16 mouse cellular contexts compared by ENCODE assay signal in genomic region chr6:115125358-115125720, GRCm38 (mm10). TPM values are rescaled to one million over a fixed set of nuclear protein-coding genes. Genes with fewer than 3 reads are reported as not detected.
DNase-seq lines count a peak whose midpoint lies in the region; ATAC-seq and TF ChIP-seq lines count a peak whose summit lies in the region.
"Had no signal": no experiment of that assay in that cellular context is flagged by ENCODE, and none has a peak within 500 bp of the region (broad histone marks: within the 10 kb centered on the region; RNA-seq: fewer than 3 reads in every experiment).

No protein-coding gene starts in this region.

- peak overlapping the region; percentile 89 for H3K27ac ChIP-seq in layer of hippocampus, adult 2 months
- H3K27ac ChIP-seq in forebrain, embryonic 16.5 days (ENCODE audit: low read length), result peak overlapping the region; percentile 84
- peak overlapping the region; percentile 81 for H3K27ac ChIP-seq in hindbrain, embryonic 15.5 days (replicated peaks)
- H3K27ac ChIP-seq in midbrain, embryonic 16.5 days (ENCODE audit: low read length), result peak overlapping the region; percentile 66
- H3K27ac ChIP-seq: kidney, postnatal 0 days; limb, embryonic 10.5 days had no signal

- no peaks in the 10 kb centered on the region for H3K9me3 ChIP-seq in forebrain, embryonic 16.5 days (ENCODE audit: control insufficient read depth, low read length)
- H3K9me3 ChIP-seq in hindbrain, embryonic 15.5 days, result no peaks in the 10 kb centered on the region
- H3K9me3 ChIP-seq in midbrain, embryonic 16.5 days (replicated peaks; ENCODE audit: control insufficient read depth, low read length, poor library complexity, severe bottlenecking), result no peaks in the 10 kb centered on the region
- H3K9me3 ChIP-seq: limb, embryonic 10.5 days; megakaryocyte, embryonic 14.5 days had no signal

- WGBS in forebrain, embryonic 16.5 days, result 34% methylated on average over 1 of the region's 1 CpGs
- 70% methylated on average over 1 of the region's 1 CpGs for WGBS in hindbrain, embryonic 15.5 days
- WGBS in midbrain, embryonic 16.5 days, result 80% methylated on average over 1 of the region's 1 CpGs

- H3K4me3 ChIP-seq in layer of hippocampus, adult 2 months, result no peak overlapping the region
- no peak overlapping the region for H3K4me3 ChIP-seq in forebrain, embryonic 16.5 days (replicated peaks; ENCODE audit: low read length)
- no peak overlapping the region for H3K4me3 ChIP-seq in hindbrain, embryonic 15.5 days
- H3K4me3 ChIP-seq in midbrain, embryonic 16.5 days (ENCODE audit: low read depth, low read length), result no peak overlapping the region
- H3K4me3 ChIP-seq: limb, embryonic 10.5 days; megakaryocyte, embryonic 14.5 days; myocyte had no signal

- H3K36me3 ChIP-seq in forebrain, embryonic 16.5 days (ENCODE audit: control insufficient read depth, insufficient read depth), result no peaks in the 10 kb centered on the region
- H3K36me3 ChIP-seq in hindbrain, embryonic 15.5 days, result no peaks in the 10 kb centered on the region
- no peaks in the 10 kb centered on the region for H3K36me3 ChIP-seq in midbrain, embryonic 16.5 days (ENCODE audit: control insufficient read depth, insufficient read depth, low read length)
- H3K36me3 ChIP-seq: limb, embryonic 10.5 days had no signal

- TF ChIP-seq CTCF in layer of hippocampus, adult 2 months (conservative IDR thresholded peaks at IDR 0.05), result no peak

- DNase-seq in layer of hippocampus, adult 2 months (ENCODE audit: low spot score in 2 of 2), result no peak
- DNase-seq in layer of hippocampus, adult 8-10 months (ENCODE audit: low spot score in 2 of 2), result no peak
- DNase-seq in frontal cortex, postnatal 10 days (ENCODE audit: low spot score in 2 of 2), result no peak
- DNase-seq in layer of hippocampus, adult 9-10 months (ENCODE audit: low spot score), result no peak
- DNase-seq: kidney, adult 11 months; liver, postnatal 0 days; thymus, postnatal 14 days had no signal

- H3K27me3 ChIP-seq in forebrain, embryonic 16.5 days (replicated peaks; ENCODE audit: control insufficient read depth, insufficient read depth, low read length), result no peaks in the 10 kb centered on the region
- no peaks in the 10 kb centered on the region for H3K27me3 ChIP-seq in hindbrain, embryonic 15.5 days
- H3K27me3 ChIP-seq in midbrain, embryonic 16.5 days (ENCODE audit: control insufficient read depth, insufficient read depth, low read depth, low read length), result no peaks in the 10 kb centered on the region

- peaks cover 44% of the 10 kb centered on the region for H3K4me1 ChIP-seq in forebrain, embryonic 16.5 days (replicated peaks; ENCODE audit: control insufficient read depth, insufficient read depth, low read length)
- peaks cover 50% of the 10 kb centered on the region for H3K4me1 ChIP-seq in hindbrain, embryonic 15.5 days (replicated peaks)
- peaks cover 38% of the 10 kb centered on the region for H3K4me1 ChIP-seq in midbrain, embryonic 16.5 days (ENCODE audit: control insufficient read depth, insufficient read depth, low read length)

- no peak overlapping the region for H3K9ac ChIP-seq in forebrain, embryonic 16.5 days (replicated peaks; ENCODE audit: low read depth, low read length)
- H3K9ac ChIP-seq in hindbrain, embryonic 15.5 days, result no peak overlapping the region
- H3K9ac ChIP-seq in midbrain, embryonic 16.5 days (ENCODE audit: low read depth, low read length), result no peak overlapping the region
- H3K9ac ChIP-seq: liver, postnatal 0 days had no signal

- ATAC-seq in forebrain, embryonic 16.5 days, result no peak
- no peak for ATAC-seq in hindbrain, embryonic 15.5 days (ENCODE audit: low FRiP score, low read depth)
- ATAC-seq in midbrain, embryonic 16.5 days, result no peak
- ATAC-seq: liver, postnatal 0 days had no signal

- no peak overlapping the region for H3K4me2 ChIP-seq in forebrain, embryonic 16.5 days (ENCODE audit: low read length)
- H3K4me2 ChIP-seq in hindbrain, embryonic 15.5 days, result no peak overlapping the region
- H3K4me2 ChIP-seq in midbrain, embryonic 16.5 days (ENCODE audit: low read length), result no peak overlapping the region

RNA-seq across cellular contexts. Expression of gene Syn2, which starts 9.4 kb away (rescaled TPM):
- total RNA-seq in layer of hippocampus, adult 2 months (2021), result 100 to 1,000 TPM; 564 to 608 TPM
- total RNA-seq in layer of hippocampus, adult 8-10 months (2022), result 100 to 1,000 TPM; 513 to 623 (median 572) TPM
- polyA plus RNA-seq in forebrain, embryonic 16.5 days (2015; fragmentation: Nextera tagmentation; extraction: Ambion mirVana), result 34.8 and 37.1 TPM in 2 replicates
- polyA plus RNA-seq in hindbrain, embryonic 15.5 days (2015; fragmentation: Nextera tagmentation; extraction: Ambion mirVana), result 61.3 and 61.7 TPM in 2 replicates
- 45.1 and 59.3 TPM in 2 replicates for polyA plus RNA-seq in midbrain, embryonic 16.5 days (2015; fragmentation: Nextera tagmentation; extraction: Ambion mirVana)
- total RNA-seq: common myeloid progenitor, adult 5-6 weeks; hematopoietic stem cell, adult 5-6 weeks had no signal
